Mouse (Mus musculus) intestine, embryonic 14.5 days (tissue): ENCODE data around the gene Elk3. TPM values are rescaled to one million over a fixed set of nuclear protein-coding genes. Genes with fewer than 3 reads are reported as not detected.

Experiments
- ATAC-seq: fragments of 200-750 bp; cut with Nextera tagmentation; replicated peaks from 2 replicates; pipeline ENCODE4 v1.8.0; 2017; ENCODE audit warnings: low read depth, moderate number of reproducible peaks, moderate TSS enrichment, moderate library complexity; ENCODE audit not compliant: low FRiP score, low TSS enrichment
- DNase-seq: peaks from one replicate; pipeline ENCODE4 v3.0.0-alpha.2; 2018; ENCODE audit warnings: low spot score
- H3K27ac ChIP-seq: fragments of 300-500 bp; sonication (generic); 2 replicates; pipeline ENCODE4 v1.5.1; 2014; ENCODE audit warnings: low read depth, mild to moderate bottlenecking, control low read depth
- H3K27me3 ChIP-seq: fragments of 300-500 bp; sonication (generic); replicated peaks from 2 replicates; pipeline ENCODE4 v1.6.1; 2014; ENCODE audit warnings: low read length, control low read depth; ENCODE audit not compliant: control insufficient read depth, insufficient read depth
- H3K36me3 ChIP-seq: fragments of 300-500 bp; sonication (generic); 2 replicates; pipeline ENCODE4 v1.6.1; 2014; ENCODE audit warnings: low read length, control low read depth; ENCODE audit not compliant: control insufficient read depth, insufficient read depth
- H3K4me1 ChIP-seq: fragments of 300-500 bp; sonication (generic); replicated peaks from 2 replicates; pipeline ENCODE4 v1.6.1; 2014; ENCODE audit warnings: low read length, control low read depth, mixed read lengths; ENCODE audit not compliant: control insufficient read depth, insufficient read depth
- H3K4me2 ChIP-seq: fragments of 300-500 bp; sonication (generic); 2 replicates; pipeline ENCODE4 v1.6.1; 2014; ENCODE audit warnings: low read length
- H3K4me3 ChIP-seq: fragments of 300-500 bp; sonication (generic); 2 replicates; pipeline ENCODE4 v1.5.1; 2014; ENCODE audit warnings: low read depth, low read length, control low read depth, mixed read lengths
- H3K9ac ChIP-seq: fragments of 300-500 bp; sonication (generic); 2 replicates; pipeline ENCODE4 v1.6.1; 2014; ENCODE audit warnings: mild to moderate bottlenecking, low read length
- H3K9me3 ChIP-seq: fragments of 300-500 bp; sonication (generic); 2 replicates; pipeline ENCODE4 v1.6.1; 2016; ENCODE audit warnings: low read length, control low read depth; ENCODE audit not compliant: control insufficient read depth
- WGBS: fragments of 180-500 bp; shearing (Covaris S2); extraction: QIAGEN DNeasy Blood & Tissue Kit; methylation state at CpG from one replicate; pipeline ENCODE4 v1.1.7; 2014; 5-methylcytosine and 5-hydroxymethylcytosine counted together
- polyA plus RNA-seq: library from polyadenylated mRNA; unstranded; fragments of >200 nt; fragmentation: Nextera tagmentation; extraction: Ambion mirVana; gene quantifications from 2 replicates; pipeline ENCODE4 v1.2.1, GENCODE M21; 2014

The Elk3 gene
- polyA plus RNA-seq, 1 experiment from 2014 or later = 26.5 TPM

- H3K9me3 ChIP-seq = no peaks in the 10 kb centered on the region
- 68% methylated on average over 5 of the region's 5 CpGs for WGBS
Measured at GRCm38 (mm10) chr10:93285489-93285888, 25.4 kb downstream of the Elk3 start.

DNA sequence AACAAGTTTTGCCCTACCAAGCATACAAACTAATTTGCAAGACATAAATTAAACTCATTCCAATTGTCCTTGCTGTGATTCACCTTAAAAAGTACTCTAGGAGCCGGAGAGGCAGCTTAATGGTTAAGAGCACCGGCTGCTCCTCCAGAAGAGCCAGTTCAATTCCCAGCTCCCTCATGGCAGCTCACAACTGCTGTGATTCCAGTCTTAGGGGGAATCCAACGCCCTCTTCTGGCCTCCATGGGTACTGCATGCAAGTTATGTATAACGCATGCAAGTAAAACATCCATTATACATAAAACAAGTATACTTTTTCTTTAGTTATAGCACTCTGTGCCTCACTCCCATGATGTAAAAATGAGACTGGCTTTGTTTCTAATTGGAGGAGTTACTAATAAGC, 27.7 kb downstream of the Elk3 start:
- Histone ChIP-seq H3K9me3 (no peaks in the 10 kb centered on the region), H3K27ac (no peak overlapping the region), H3K4me2 (no peak overlapping the region), H3K9ac (no peak overlapping the region), H3K4me3 (no peak overlapping the region), H3K36me3 (peaks cover 22% of the 10 kb centered on the region), H3K27me3 (no peaks in the 10 kb centered on the region), H3K4me1 (peaks cover 2% of the 10 kb centered on the region; the same call in 1 of the 2 replicates)
- no peak for DNase-seq
- ATAC-seq = no peak
- WGBS = 73% methylated on average over 4 of the region's 4 CpGs

More at GRCm38 (mm10) chr10:93285489-93285888, 25.4 kb downstream of the Elk3 start:
- Histone ChIP-seq H3K27ac (no peak overlapping the region), H3K27me3 (no peaks in the 10 kb centered on the region), H3K4me2 (no peak overlapping the region), H3K4me3 (no peak overlapping the region), H3K4me1 (peaks cover 15% of the 10 kb centered on the region), H3K36me3 (peaks cover 22% of the 10 kb centered on the region), H3K9ac (no peak overlapping the region)
- DNase-seq (no peak), ATAC-seq (no peak)

- Histone ChIP-seq H3K27me3 (no peaks in the 10 kb centered on the region), H3K4me1 (no peaks in the 10 kb centered on the region), H3K27ac (no peak overlapping the region), H3K4me2 (no peak overlapping the region), H3K9ac (no peak overlapping the region), H3K9me3 (no peaks in the 10 kb centered on the region), H3K36me3 (peaks cover 22% of the 10 kb centered on the region), H3K4me3 (no peak overlapping the region)
- 61% methylated on average over 12 of the region's 12 CpGs for WGBS
- no peak for ATAC-seq
- DNase-seq = no peak
Measured at GRCm38 (mm10) chr10:93282526-93282964, 28.4 kb downstream of the Elk3 start.

- no peak overlapping the region for H3K4me2 ChIP-seq
- DNase-seq (no peak), ATAC-seq (no peak)
- H3K4me3 ChIP-seq = no peak overlapping the region
- peaks cover 13% of the 10 kb centered on the region for H3K4me1 ChIP-seq
- H3K9me3 ChIP-seq = no peaks in the 10 kb centered on the region
- no peak overlapping the region for H3K27ac ChIP-seq
- no peaks in the 10 kb centered on the region for H3K27me3 ChIP-seq
- WGBS = 75% methylated on average over 7 of the region's 7 CpGs
- peaks cover 22% of the 10 kb centered on the region for H3K36me3 ChIP-seq
- H3K9ac ChIP-seq = no peak overlapping the region
Measured at GRCm38 (mm10) chr10:93281092-93281491, 29.8 kb downstream of the Elk3 start.

GRCm38 (mm10) chr10:93280586-93280985, 30.3 kb downstream of the Elk3 start:
- no peak overlapping the region for H3K27ac ChIP-seq
- no peak overlapping the region for H3K9ac ChIP-seq
- H3K4me1 ChIP-seq = peaks cover 18% of the 10 kb centered on the region
- DNase-seq (no peak), ATAC-seq (no peak)
- 79% methylated on average over 12 of the region's 12 CpGs for WGBS
- no peaks in the 10 kb centered on the region for H3K27me3 ChIP-seq
- H3K4me3 ChIP-seq = no peak overlapping the region
- no peaks in the 10 kb centered on the region for H3K9me3 ChIP-seq
- peaks cover 22% of the 10 kb centered on the region for H3K36me3 ChIP-seq
- H3K4me2 ChIP-seq = no peak overlapping the region

GRCm38 (mm10) chr10:93279062-93279461, 31.9 kb downstream of the Elk3 start:
- DNase-seq (no peak), ATAC-seq (no peak)
- H3K27me3 ChIP-seq = no peaks in the 10 kb centered on the region
- H3K4me2 ChIP-seq = no peak overlapping the region
- 89% methylated on average over 9 of the region's 9 CpGs for WGBS
- H3K36me3 ChIP-seq = peaks cover 16% of the 10 kb centered on the region
- H3K9ac ChIP-seq = no peak overlapping the region
- H3K4me1 ChIP-seq = peaks cover 18% of the 10 kb centered on the region
- no peak overlapping the region for H3K4me3 ChIP-seq
- H3K9me3 ChIP-seq = no peaks in the 10 kb centered on the region
- H3K27ac ChIP-seq = no peak overlapping the region

GRCm38 (mm10) chr10:93278361-93278760, 32.6 kb downstream of the Elk3 start:
- WGBS = 82% methylated on average over 8 of the region's 8 CpGs
- no peaks in the 10 kb centered on the region for H3K9me3 ChIP-seq
- H3K4me1 ChIP-seq = peaks cover 18% of the 10 kb centered on the region
- H3K9ac ChIP-seq = no peak overlapping the region
- DNase-seq = no peak
- no peak overlapping the region for H3K4me3 ChIP-seq
- H3K27ac ChIP-seq = no peak overlapping the region
- H3K36me3 ChIP-seq = peaks cover 9% of the 10 kb centered on the region
- no peak for ATAC-seq
- H3K4me2 ChIP-seq = no peak overlapping the region
- H3K27me3 ChIP-seq = no peaks in the 10 kb centered on the region

GRCm38 (mm10) chr10:93276857-93277256, 34.1 kb downstream of the Elk3 start:
- 53% methylated on average over 9 of the region's 9 CpGs for WGBS
- no peak overlapping the region for H3K4me3 ChIP-seq

GRCm38 (mm10) chr10:93276349-93276763, 34.6 kb downstream of the Elk3 start:
- Histone ChIP-seq H3K4me2 (peak overlapping the region; percentile 42), H3K4me3 (peak overlapping the region; percentile 28), H3K4me1 (peaks cover 18% of the 10 kb centered on the region), H3K9me3 (no peaks in the 10 kb centered on the region), H3K27ac (peak overlapping the region; percentile 2; the same call in 1 of the 2 replicates), H3K9ac (peak overlapping the region; percentile 27; the same call in 1 of the 2 replicates), H3K36me3 (peaks cover 4% of the 10 kb centered on the region), H3K27me3 (no peaks in the 10 kb centered on the region)
- DNase-seq (peak; percentile 79), ATAC-seq (peak; percentile 61; the same call in 1 of the 2 replicates)
- 12% methylated on average over 16 of the region's 16 CpGs for WGBS

More at GRCm38 (mm10) chr10:93276857-93277256, 34.1 kb downstream of the Elk3 start:
- ATAC-seq (no peak), DNase-seq (no peak)
- Histone ChIP-seq H3K4me1 (peaks cover 18% of the 10 kb centered on the region), H3K9ac (no peak overlapping the region), H3K4me2 (peak overlapping the region; percentile 42), H3K27ac (no peak overlapping the region), H3K27me3 (no peaks in the 10 kb centered on the region), H3K36me3 (peaks cover 9% of the 10 kb centered on the region), H3K9me3 (no peaks in the 10 kb centered on the region)
